Mouse (Mus musculus) kidney, postnatal 36 days (tissue): ENCODE results near the gene Ucp1.
"Not testable (repeated sequence)": the region's sequence is repeated elsewhere in the genome, so short reads cannot be mapped to it uniquely, and the experiment has no call there.

Experiments used
- DNase-seq, 2 experiments: peaks; one replicate each; pipeline ENCODE4 v3.0.0; 2021 to 2022; ENCODE audit warnings: mixed read lengths in 2 of 2

The Ucp1 gene

GRCm38 (mm10) chr8:83290176-83290575, at the start of gene Ucp1:
Ucp1 (plus strand) TSS chr8:83290352.
- DNase-seq: peak in 1 of 2 experiments; percentile 46

DNA sequence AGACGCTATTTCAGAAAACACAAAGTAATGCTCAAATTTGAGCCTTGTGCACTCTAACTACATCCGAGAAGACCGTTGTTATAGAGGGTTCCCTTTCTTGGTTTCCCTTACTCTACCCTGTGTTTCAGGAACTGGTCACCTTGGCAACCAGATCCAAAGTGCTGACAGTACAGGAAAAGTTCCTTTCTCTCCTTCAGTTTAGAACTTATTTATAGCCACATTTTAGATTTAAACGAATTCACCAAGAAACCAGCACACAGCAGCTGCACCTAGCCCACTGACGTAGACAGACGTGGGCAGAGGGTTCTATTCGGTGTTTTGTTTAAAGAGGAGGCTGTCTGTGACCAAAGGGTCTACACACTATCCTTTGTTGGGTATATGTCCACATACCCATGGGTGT, 46.0 kb upstream of the Ucp1 start:
- DNase-seq: no peak

- peak; percentile 13 to 27 for DNase-seq
Observed at GRCm38 (mm10) chr8:83250858-83251257, 39.3 kb upstream of the Ucp1 start.

DNA sequence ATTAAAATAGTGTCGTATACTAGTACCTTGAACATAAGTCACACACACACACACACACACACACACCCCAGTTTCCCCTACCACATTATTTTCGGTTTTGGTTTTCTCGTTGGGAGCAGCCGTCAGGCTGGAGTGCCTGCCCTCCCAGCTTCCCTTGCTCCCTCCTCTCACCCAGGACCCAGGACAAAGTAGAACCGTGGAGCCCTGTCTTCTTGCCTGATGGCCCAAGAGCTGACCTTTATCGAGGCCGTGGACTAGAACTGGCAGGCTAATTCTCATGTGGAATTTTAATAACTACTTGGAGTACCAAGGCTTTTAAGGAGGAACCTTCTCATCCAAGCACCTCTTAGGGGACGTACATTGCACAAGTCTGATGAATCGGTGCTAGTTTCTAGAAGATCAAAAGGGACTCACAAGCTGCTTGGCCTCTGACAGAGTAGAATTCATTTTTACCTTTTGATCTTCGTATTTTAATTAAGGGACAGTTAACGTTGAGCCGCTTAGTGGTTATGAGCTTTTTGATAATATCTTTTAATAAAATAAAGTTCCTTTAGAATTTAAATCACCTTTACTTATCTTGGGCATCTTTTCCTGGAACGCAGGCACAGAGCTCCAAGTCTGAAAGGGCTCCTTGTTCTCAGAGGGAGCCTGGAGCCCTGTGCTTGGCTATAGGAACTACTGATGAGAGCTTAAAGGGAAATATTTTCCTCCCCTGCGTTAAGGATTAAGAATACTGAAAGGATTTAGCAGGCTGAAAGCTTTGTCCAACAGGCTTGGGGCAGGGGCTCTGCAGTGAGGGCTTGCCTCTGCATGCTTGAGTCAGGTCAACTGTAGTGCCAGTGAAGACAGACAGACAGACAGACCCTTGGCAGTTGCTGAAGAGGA, 38.5 kb upstream of the Ucp1 start:
- DNase-seq: no peak

GRCm38 (mm10) chr8:83252791-83253190, 37.4 kb upstream of the Ucp1 start:
- DNase-seq: no peak

DNA sequence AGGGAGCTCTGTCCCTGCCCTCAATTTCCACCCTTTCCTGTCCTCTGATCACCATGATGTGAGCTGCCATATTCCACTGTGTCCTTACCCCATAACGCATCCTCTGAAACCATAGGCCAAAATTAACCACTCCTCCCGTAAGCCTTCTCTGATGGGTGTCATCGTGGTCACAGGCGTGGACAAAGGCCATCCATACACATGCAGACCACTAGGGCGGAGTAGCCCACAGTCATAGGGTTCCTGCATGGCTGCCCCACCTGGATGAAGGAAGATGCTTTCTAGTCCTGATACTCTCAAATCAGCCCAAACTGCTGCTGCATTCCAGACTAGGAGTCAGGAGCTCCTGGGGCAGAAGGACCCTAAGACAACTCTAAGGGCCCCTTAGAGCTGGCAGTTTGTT, 32.5 kb upstream of the Ucp1 start:
- DNase-seq: no peak

DNA sequence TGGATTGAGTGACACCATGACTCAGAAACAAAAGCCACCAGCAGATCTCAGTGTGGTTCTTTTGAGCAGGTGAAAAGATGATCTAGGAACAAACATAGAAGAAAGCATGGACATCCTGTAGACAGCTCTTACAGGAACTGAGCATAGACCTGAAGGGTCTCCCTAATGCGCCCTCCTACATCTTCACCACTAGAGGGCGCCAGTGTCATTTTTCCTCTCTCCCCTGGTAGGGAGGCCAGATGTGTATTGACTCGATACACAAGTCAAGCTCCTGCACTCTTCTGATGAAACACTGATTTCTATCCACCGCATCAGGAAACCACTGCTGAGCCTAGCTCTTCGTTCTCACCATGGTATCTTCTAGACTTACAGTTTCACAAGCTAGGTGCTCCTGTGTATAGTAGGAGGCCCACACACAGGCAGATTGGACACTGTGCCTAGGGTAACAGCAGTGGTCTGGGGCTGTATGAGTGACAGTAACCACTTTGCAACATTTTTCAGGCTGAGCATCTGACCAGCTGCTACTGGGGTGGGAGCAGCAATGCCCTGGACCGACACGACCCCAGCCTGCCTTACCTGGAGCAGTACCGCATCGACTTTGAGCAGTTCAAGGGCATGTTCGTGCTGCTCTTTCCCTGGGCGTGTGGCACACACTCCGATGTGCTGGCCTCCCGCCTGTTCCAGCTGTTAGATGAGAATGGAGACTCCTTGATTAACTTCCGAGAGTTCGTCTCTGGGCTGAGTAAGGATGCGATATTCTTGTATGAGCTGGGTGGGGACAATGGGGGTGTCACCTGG, 29.5 kb upstream of the Ucp1 start:
- DNase-seq: peak; percentile 34 to 62

- no peak for DNase-seq
Observed at GRCm38 (mm10) chr8:83271172-83271571, 19.0 kb upstream of the Ucp1 start.

GRCm38 (mm10) chr8:83272464-83272863, 17.7 kb upstream of the Ucp1 start:
- peak in 1 of 2 experiments; percentile 8 for DNase-seq

DNA sequence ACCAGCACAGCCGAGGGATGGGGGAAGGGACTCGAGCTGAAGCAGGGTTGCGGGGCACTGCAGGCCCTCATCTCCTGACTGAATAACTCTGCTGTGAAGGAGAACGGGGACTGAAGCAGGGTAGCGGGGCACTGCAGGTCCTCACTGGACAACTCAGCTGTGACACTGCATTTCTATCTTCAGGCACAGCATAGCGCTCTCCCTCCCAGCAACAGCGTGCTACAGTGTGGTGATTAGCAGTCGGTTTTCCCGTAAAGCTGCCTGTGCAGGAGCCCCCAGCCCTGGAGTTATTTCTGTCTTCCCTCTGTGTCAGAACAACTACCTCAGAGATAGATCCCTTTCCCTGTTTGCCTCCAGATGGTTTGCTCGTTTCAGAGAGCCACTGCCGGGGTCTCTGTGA, 15.7 kb upstream of the Ucp1 start:
- DNase-seq: no peak

DNA sequence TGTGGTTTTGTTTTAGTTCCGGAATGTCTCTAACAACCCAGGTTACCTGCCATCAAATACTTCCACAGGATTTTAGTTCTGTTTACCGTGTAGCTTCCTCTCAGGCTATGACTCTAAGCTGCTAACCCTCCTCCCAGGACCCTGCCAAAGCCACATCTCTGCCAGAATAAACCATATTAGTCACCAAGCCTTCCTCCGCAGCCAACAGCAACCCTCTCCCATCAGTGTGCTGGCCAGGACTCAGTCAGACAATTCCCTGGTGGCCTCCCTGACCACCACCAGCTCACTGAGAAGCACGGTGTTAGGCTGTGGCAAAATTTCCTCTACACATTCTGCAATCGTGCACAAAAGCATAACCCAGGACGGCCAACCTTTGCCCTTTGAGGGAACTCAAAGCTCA, 11.7 kb upstream of the Ucp1 start:
- no peak for DNase-seq

- DNase-seq: no peak
Observed at GRCm38 (mm10) chr8:83285391-83285790, 4.8 kb upstream of the Ucp1 start.

GRCm38 (mm10) chr8:83297375-83297774, 7.2 kb downstream of the Ucp1 start:
- no peak for DNase-seq

GRCm38 (mm10) chr8:83300135-83300534, 10.0 kb downstream of the Ucp1 start:
- peak in 1 of 2 experiments; percentile 19 for DNase-seq

GRCm38 (mm10) chr8:83304946-83305345, 14.8 kb downstream of the Ucp1 start:
- no peak for DNase-seq

- no peak for DNase-seq
Observed at GRCm38 (mm10) chr8:83309836-83310235, 19.7 kb downstream of the Ucp1 start.

DNA sequence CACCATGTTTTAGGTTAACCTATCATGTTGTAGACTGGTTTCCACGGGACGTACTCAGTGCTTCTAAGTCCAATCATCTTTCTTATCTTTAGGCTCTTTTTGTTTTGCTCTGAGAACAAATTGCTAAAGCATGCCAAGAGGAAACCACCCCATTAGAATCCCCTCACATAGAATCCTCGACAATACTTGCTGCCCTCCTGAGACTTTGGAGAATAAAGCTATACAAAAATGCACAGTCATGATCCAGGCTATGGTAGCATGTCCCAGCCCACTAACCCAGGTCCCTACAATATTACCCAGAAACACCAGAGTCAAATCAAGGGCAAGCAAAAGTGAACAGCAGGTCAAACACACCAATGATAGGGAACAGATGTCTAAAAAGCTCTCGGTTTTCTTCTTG, 24.9 kb downstream of the Ucp1 start:
- not testable (repeated sequence) for DNase-seq

DNA sequence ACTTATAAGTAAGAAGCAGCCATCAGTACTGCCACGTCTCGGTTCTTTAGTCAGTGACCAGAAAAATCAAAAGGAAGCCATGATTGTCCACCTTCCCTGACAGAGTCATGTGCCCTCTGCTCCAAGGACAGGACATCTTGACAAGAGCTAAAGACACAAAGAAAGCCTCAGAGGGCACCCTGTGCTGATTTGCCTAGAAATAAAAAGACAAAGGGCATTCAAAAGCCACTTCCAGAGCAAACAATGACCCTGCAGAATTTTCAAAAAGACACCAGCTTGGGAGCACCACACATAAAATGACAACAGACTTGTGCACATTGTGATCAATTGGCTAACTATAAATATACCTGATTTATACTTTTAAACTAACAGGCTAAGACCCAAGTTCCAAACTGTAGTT, 25.5 kb downstream of the Ucp1 start:
- DNase-seq: no peak

GRCm38 (mm10) chr8:83320543-83320942, 30.4 kb downstream of the Ucp1 start:
- DNase-seq: no peak

DNA sequence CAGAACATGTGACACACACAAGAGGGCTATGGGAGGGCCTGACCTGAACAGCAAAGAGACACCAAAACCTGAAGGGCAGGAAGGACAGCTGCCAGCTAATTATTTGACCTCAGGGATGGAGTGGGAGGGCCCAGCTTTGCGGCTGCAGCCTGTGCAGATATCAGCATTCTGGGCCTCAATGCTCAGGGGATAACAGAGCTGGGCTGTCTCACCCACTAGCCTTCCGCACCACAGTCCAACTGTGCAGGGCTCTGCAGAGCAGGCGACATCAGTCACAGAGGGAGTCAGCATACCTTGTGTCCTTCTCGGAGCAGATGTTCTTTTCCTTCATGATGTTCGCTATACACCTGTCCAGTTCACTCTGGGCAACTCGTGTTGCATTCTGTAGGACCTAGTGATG, 32.2 kb downstream of the Ucp1 start:
- no peak for DNase-seq

DNA sequence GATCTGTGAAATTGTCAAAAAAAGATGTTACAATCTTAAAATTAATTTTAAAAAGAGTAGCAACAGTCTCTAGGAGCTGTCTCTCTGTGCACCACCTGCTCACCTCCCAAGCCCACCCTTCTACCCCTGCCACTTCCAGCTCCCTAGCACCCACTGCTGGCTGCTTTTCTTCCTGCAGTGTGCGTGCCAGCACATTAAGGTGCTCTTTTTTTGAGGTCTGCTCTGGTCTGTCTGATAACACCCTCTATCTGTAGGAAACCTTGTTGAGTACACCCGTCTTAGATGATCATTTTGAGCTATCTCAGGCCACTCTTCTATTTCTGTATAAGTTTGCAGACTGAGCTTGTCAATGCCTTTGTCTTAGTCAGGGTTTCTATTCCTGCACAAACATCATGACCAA, 32.9 kb downstream of the Ucp1 start:
- DNase-seq: peak in 1 of 2 experiments; percentile 17

GRCm38 (mm10) chr8:83327889-83328288, 37.7 kb downstream of the Ucp1 start:
- DNase-seq: no peak

- peak in 1 of 2 experiments; percentile 20 for DNase-seq
Observed at GRCm38 (mm10) chr8:83331567-83331898, 41.4 kb downstream of the Ucp1 start.
